Mouse (Mus musculus) liver, embryonic 14.5 days (tissue): ENCODE data around the gene Astn2. TPM values are rescaled to one million over a fixed set of nuclear protein-coding genes. Genes with fewer than 3 reads are reported as not detected.

Experiments
- ATAC-seq: fragments of 200-750 bp; cut with Nextera tagmentation; 2 replicates; pipeline ENCODE4 v1.8.0; 2017; ENCODE audit warnings: moderate number of reproducible peaks, mild to moderate bottlenecking, moderate library complexity; ENCODE audit not compliant: insufficient read depth
- DNase-seq, 3 experiments: peaks; one replicate each; pipeline ENCODE4 v3.0.0-alpha.2; 2012 to 2013; ENCODE audit warnings: low read depth in 3 of 3, low spot score in 3 of 3
- H3K27ac ChIP-seq: fragments of 300-500 bp; sonication (generic); 2 replicates; pipeline ENCODE4 v1.5.1; 2014; ENCODE audit warnings: moderate library complexity, mild to moderate bottlenecking, control low read depth, inconsistent platforms
- H3K27me3 ChIP-seq: fragments of 300-500 bp; sonication (generic); 2 replicates; pipeline ENCODE4 v1.6.1; 2014; ENCODE audit warnings: mild to moderate bottlenecking, low read length, moderate library complexity; ENCODE audit not compliant: control insufficient read depth, insufficient read depth
- H3K36me3 ChIP-seq: fragments of 300-500 bp; sonication (generic); replicated peaks from 2 replicates; pipeline ENCODE4 v1.6.1; 2014; ENCODE audit warnings: low read depth; ENCODE audit not compliant: control insufficient read depth, insufficient read depth
- H3K4me1 ChIP-seq, 2 experiments: fragments of 200-500 bp in 1 of 2; fragments of 300-500 bp in 1 of 2; sonication (generic) in 1 of 2; replicated peaks; 2 replicates each; pipeline ENCODE4 v1.6.1; 2012 to 2014; ENCODE audit warnings: antibody characterized with exemption in 1 of 2, inconsistent platforms in 1 of 2, low read length in 1 of 2; ENCODE audit not compliant: control insufficient read depth in 2 of 2, insufficient read depth in 2 of 2
- H3K4me2 ChIP-seq: fragments of 300-500 bp; sonication (generic); 2 replicates; pipeline ENCODE4 v1.6.1; 2014; ENCODE audit warnings: low read depth, mild to moderate bottlenecking, control low read depth, moderate library complexity
- H3K4me3 ChIP-seq, 2 experiments: fragments of 200-500 bp in 1 of 2; fragments of 300-500 bp in 1 of 2; sonication (generic) in 1 of 2; 2 replicates each; pipeline ENCODE4 v1.5.1; 2012 to 2014; ENCODE audit warnings: low read depth in 2 of 2, low read length in 2 of 2, mild to moderate bottlenecking in 2 of 2, control low read depth in 1 of 2, inconsistent platforms in 1 of 2, moderate library complexity in 1 of 2; ENCODE audit not compliant: insufficient read depth in 1 of 2
- H3K9ac ChIP-seq: fragments of 300-500 bp; sonication (generic); replicated peaks from 2 replicates; pipeline ENCODE4 v1.6.1; 2014; ENCODE audit warnings: mild to moderate bottlenecking, control low read depth, moderate library complexity
- H3K9me3 ChIP-seq: fragments of 300-500 bp; sonication (generic); 2 replicates; pipeline ENCODE4 v1.6.1; 2016; ENCODE audit warnings: low read length, mixed read lengths; ENCODE audit not compliant: control insufficient read depth
- CTCF ChIP-seq: IDR thresholded peaks from 2 replicates; pipeline ENCODE4 v1.5.1; 2016; ENCODE audit warnings: antibody characterized with exemption, low read depth, control low read depth
- EP300 ChIP-seq: IDR thresholded peaks from 2 replicates; pipeline ENCODE4 v1.6.1; 2016; ENCODE audit warnings: antibody characterized with exemption, low read depth
- WGBS: fragments of 180-500 bp; shearing (Covaris S2); extraction: QIAGEN DNeasy Blood & Tissue Kit; methylation state at CpG from one replicate; pipeline ENCODE4 v1.1.7; 2014; ENCODE audit not compliant: insufficient replicate concordance; 5-methylcytosine and 5-hydroxymethylcytosine counted together
- polyA plus RNA-seq, 2 experiments: library from polyadenylated mRNA; depleted of rRNA in 1 of 2; stranded (reverse) in 1 of 2; unstranded in 1 of 2; fragments of >200 nt; fragmentation: Nextera tagmentation in 1 of 2; extraction: Ambion mirVana in 1 of 2; gene quantifications; 2 replicates each; pipeline versions ENCODE4 v1.2.1 to v1.2.3; 2012 to 2014

Gene Astn2
- polyA plus RNA-seq, 2 experiments = 0.16 TPM; not detected in 1

GRCm38 (mm10) chr4:65654723-65655122 is 749.7 kb downstream of the Astn2 start:
- TF ChIP-seq EP300 (no peak), CTCF (peak; percentile 88)
- no peak for ATAC-seq
- WGBS = 0% methylated on average over 2 of the region's 2 CpGs

DNA sequence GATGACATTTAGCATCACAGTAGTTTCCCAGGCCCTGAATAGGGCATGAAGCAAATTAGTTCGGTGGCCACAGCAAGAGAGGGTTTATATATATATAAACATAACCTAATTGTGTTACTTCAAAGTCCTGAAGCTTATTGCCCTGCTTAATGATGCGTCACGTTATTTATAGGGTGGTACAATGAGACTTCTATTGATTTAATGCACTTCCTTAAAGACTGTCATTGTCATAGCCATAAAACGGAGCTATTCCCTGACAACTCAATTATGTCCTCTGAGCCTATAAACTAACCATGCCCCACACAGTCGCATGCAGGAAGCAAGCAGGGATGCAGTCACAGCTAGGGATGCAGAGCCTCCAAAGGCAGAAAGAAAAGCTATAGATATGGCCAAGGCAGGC is 761.8 kb downstream of the Astn2 start:
- Histone ChIP-seq H3K4me3 (no peak overlapping the region), H3K36me3 (no peaks in the 10 kb centered on the region), H3K9me3 (no peaks in the 10 kb centered on the region), H3K4me2 (no peak overlapping the region), H3K4me1 (no peaks in the 10 kb centered on the region), H3K9ac (no peak overlapping the region), H3K27me3 (no peaks in the 10 kb centered on the region), H3K27ac (no peak overlapping the region)
- DNase-seq = no peak
- 40% methylated on average over 5 of the region's 5 CpGs for WGBS
- TF ChIP-seq CTCF (no peak), EP300 (no peak)
- no peak for ATAC-seq

More at GRCm38 (mm10) chr4:65654723-65655122, 749.7 kb downstream of the Astn2 start:
- Histone ChIP-seq H3K27me3 (no peaks in the 10 kb centered on the region), H3K4me1 (no peaks in the 10 kb centered on the region), H3K36me3 (no peaks in the 10 kb centered on the region), H3K9me3 (no peaks in the 10 kb centered on the region), H3K27ac (no peak overlapping the region), H3K4me3 (no peak overlapping the region), H3K4me2 (no peak overlapping the region), H3K9ac (no peak overlapping the region)
- DNase-seq = no peak

DNA sequence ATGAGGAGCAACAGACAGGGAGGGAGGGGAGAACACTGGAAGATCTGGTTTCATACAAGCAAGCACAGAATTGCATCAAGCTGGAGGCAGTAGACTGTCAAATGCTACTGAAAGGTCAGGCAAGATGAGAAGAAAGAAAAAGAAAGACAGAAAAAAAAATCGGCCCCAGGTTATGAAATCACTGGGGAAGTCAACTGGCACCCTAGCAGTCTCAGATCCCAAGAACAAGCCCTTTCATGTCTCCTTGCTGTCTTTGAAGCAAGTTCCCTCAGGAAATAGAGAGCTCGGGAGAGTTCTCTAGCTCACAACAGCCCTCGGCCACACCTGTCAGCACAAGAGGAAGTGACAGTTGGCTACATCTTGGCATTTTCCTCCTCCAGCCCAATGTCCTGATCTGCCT is 766.2 kb downstream of the Astn2 start:
- H3K4me1 ChIP-seq = no peaks in the 10 kb centered on the region
- WGBS = 41% methylated on average over 3 of the region's 3 CpGs
- TF ChIP-seq CTCF (no peak), EP300 (no peak)

GRCm38 (mm10) chr4:65620125-65620524 is 784.3 kb downstream of the Astn2 start:
- H3K4me1 ChIP-seq = no peaks in the 10 kb centered on the region
- no peaks in the 10 kb centered on the region; the same call in 1 of the 2 replicates for H3K36me3 ChIP-seq
- TF ChIP-seq EP300 (no peak), CTCF (no peak)
- H3K27ac ChIP-seq = no peak overlapping the region
- 53% methylated on average over 3 of the region's 3 CpGs for WGBS
- DNase-seq (no peak), ATAC-seq (no peak)
- no peaks in the 10 kb centered on the region for H3K9me3 ChIP-seq
- no peak overlapping the region for H3K4me2 ChIP-seq
- no peak overlapping the region for H3K9ac ChIP-seq
- H3K4me3 ChIP-seq = no peak overlapping the region
- H3K27me3 ChIP-seq = no peaks in the 10 kb centered on the region

More for the DNA sequence above, 766.2 kb downstream of the Astn2 start:
- DNase-seq = no peak
- H3K9ac ChIP-seq = no peak overlapping the region
- no peak overlapping the region for H3K27ac ChIP-seq
- no peak overlapping the region for H3K4me2 ChIP-seq
- H3K4me3 ChIP-seq = no peak overlapping the region
- H3K27me3 ChIP-seq = no peaks in the 10 kb centered on the region
- no peaks in the 10 kb centered on the region for H3K36me3 ChIP-seq
- ATAC-seq = no peak
- H3K9me3 ChIP-seq = no peaks in the 10 kb centered on the region

- H3K4me3 ChIP-seq = no peak overlapping the region
- H3K27me3 ChIP-seq = no peaks in the 10 kb centered on the region
- no peak overlapping the region for H3K4me2 ChIP-seq
- H3K9ac ChIP-seq = no peak overlapping the region
- peaks cover 8% of the 10 kb centered on the region for H3K36me3 ChIP-seq
- 89% methylated on average over 14 of the region's 14 CpGs for WGBS
- ATAC-seq (no peak), DNase-seq (no peak)
- H3K4me1 ChIP-seq = no peaks in the 10 kb centered on the region
- H3K9me3 ChIP-seq = no peaks in the 10 kb centered on the region
- H3K27ac ChIP-seq = no peak overlapping the region
- no peak for TF ChIP-seq EP300
These were observed 791.3 kb downstream of the Astn2 start for GRCm38 (mm10) chr4:65613135-65613534.
